Mouse (Mus musculus) liver, embryonic 13.5 days (tissue): ENCODE measurements at regions not wholly inside any gene's neighbourhood (a gene's known extent, or its start where the extent isn't known, plus 50 kb on each side); places are given as distances from the start of the nearest gene placed in this dataset.

Experiments used
- ATAC-seq: fragments of 200-750 bp; cut with Nextera tagmentation; 2 replicates; pipeline ENCODE4 v1.8.0; 2017; ENCODE audit warnings: low read depth, mild to moderate bottlenecking, moderate number of reproducible peaks, moderate library complexity
- DNase-seq: peaks from one replicate; pipeline ENCODE4 v3.0.0; 2022
- H3K27ac ChIP-seq: fragments of 300-500 bp; sonication (generic); 2 replicates; pipeline ENCODE4 v1.5.1; 2015; ENCODE audit warnings: moderate library complexity, mild to moderate bottlenecking, inconsistent platforms
- H3K27me3 ChIP-seq: fragments of 300-500 bp; sonication (generic); 2 replicates; pipeline ENCODE4 v1.6.1; 2015; ENCODE audit warnings: mild to moderate bottlenecking, inconsistent platforms
- H3K36me3 ChIP-seq: fragments of 300-500 bp; sonication (generic); 2 replicates; pipeline ENCODE4 v1.6.1; 2015; ENCODE audit warnings: mild to moderate bottlenecking, inconsistent platforms
- H3K4me1 ChIP-seq: fragments of 300-500 bp; sonication (generic); replicated peaks from 2 replicates; pipeline ENCODE4 v1.6.1; 2015; ENCODE audit warnings: inconsistent platforms
- H3K4me2 ChIP-seq: fragments of 300-500 bp; sonication (generic); 2 replicates; pipeline ENCODE4 v1.6.1; 2015; ENCODE audit warnings: inconsistent platforms, mild to moderate bottlenecking, moderate library complexity
- H3K4me3 ChIP-seq: fragments of 300-500 bp; sonication (generic); replicated peaks from 2 replicates; pipeline ENCODE4 v1.5.1; 2015; ENCODE audit warnings: mild to moderate bottlenecking, inconsistent platforms
- H3K9ac ChIP-seq: fragments of 300-500 bp; sonication (generic); 2 replicates; pipeline ENCODE4 v1.6.1; 2015; ENCODE audit warnings: mild to moderate bottlenecking, inconsistent platforms
- H3K9me3 ChIP-seq: fragments of 300-500 bp; sonication (generic); replicated peaks from 2 replicates; pipeline ENCODE4 v1.6.1; 2016; ENCODE audit warnings: inconsistent platforms
- WGBS: fragments of 180-500 bp; shearing (Covaris S2); methylation state at CpG from one replicate; pipeline ENCODE4 v1.1.7; 2015; ENCODE audit not compliant: insufficient replicate concordance; 5-methylcytosine and 5-hydroxymethylcytosine counted together

GRCm38 (mm10) chr15:56604266-56604665, 873.2 kb downstream of the Slc22a22 start:
- H3K9ac ChIP-seq = no peak overlapping the region
- no peaks in the 10 kb centered on the region for H3K4me1 ChIP-seq
- WGBS = 62% methylated on average over 3 of the region's 3 CpGs
- DNase-seq (no peak), ATAC-seq (no peak)
- H3K4me2 ChIP-seq = no peak overlapping the region
- H3K27ac ChIP-seq = no peak overlapping the region
- H3K36me3 ChIP-seq = no peaks in the 10 kb centered on the region
- no peak overlapping the region for H3K4me3 ChIP-seq
- H3K27me3 ChIP-seq = no peaks in the 10 kb centered on the region
- H3K9me3 ChIP-seq = no peaks in the 10 kb centered on the region

- Histone ChIP-seq H3K9me3 (no peaks in the 10 kb centered on the region), H3K27ac (no peak overlapping the region), H3K36me3 (no peaks in the 10 kb centered on the region), H3K4me3 (no peak overlapping the region), H3K4me1 (no peaks in the 10 kb centered on the region), H3K9ac (no peak overlapping the region), H3K27me3 (no peaks in the 10 kb centered on the region), H3K4me2 (no peak overlapping the region)
- DNase-seq (no peak), ATAC-seq (no peak)
- 74% methylated on average over 4 of the region's 4 CpGs for WGBS
Measured at GRCm38 (mm10) chr15:56592656-56593055, 884.8 kb downstream of the Slc22a22 start.

GRCm38 (mm10) chr15:56580745-56581515, 896.5 kb downstream of the Slc22a22 start:
- no peak overlapping the region for H3K4me2 ChIP-seq
- DNase-seq (no peak), ATAC-seq (no peak)
- no peaks in the 10 kb centered on the region for H3K4me1 ChIP-seq
- no peak overlapping the region for H3K4me3 ChIP-seq
- H3K27me3 ChIP-seq = no peaks in the 10 kb centered on the region
- WGBS = 56% methylated on average over 3 of the region's 3 CpGs
- no peaks in the 10 kb centered on the region for H3K9me3 ChIP-seq
- no peaks in the 10 kb centered on the region for H3K36me3 ChIP-seq
- H3K27ac ChIP-seq = no peak overlapping the region
- H3K9ac ChIP-seq = no peak overlapping the region

- Histone ChIP-seq H3K4me2 (no peak overlapping the region), H3K9ac (no peak overlapping the region), H3K27ac (no peak overlapping the region), H3K4me3 (no peak overlapping the region), H3K36me3 (no peaks in the 10 kb centered on the region), H3K4me1 (no peaks in the 10 kb centered on the region), H3K27me3 (no peaks in the 10 kb centered on the region), H3K9me3 (no peaks in the 10 kb centered on the region)
- 27% methylated on average over 2 of the region's 2 CpGs for WGBS
- DNase-seq (no peak), ATAC-seq (no peak)
Measured at GRCm38 (mm10) chr15:56563192-56563591, 914.2 kb downstream of the Slc22a22 start.

GRCm38 (mm10) chr15:56562785-56563184, 914.6 kb downstream of the Slc22a22 start:
- Histone ChIP-seq H3K4me3 (no peak overlapping the region), H3K36me3 (no peaks in the 10 kb centered on the region), H3K9ac (no peak overlapping the region), H3K4me2 (no peak overlapping the region), H3K27ac (no peak overlapping the region), H3K27me3 (no peaks in the 10 kb centered on the region), H3K9me3 (no peaks in the 10 kb centered on the region), H3K4me1 (no peaks in the 10 kb centered on the region)
- whole genome bisulfite sequencing = 43% methylated on average over 1 of the region's 1 CpGs
- DNase-seq (no peak), ATAC-seq (no peak)

- Histone ChIP-seq H3K9ac (no peak overlapping the region), H3K4me1 (no peaks in the 10 kb centered on the region), H3K27me3 (no peaks in the 10 kb centered on the region), H3K4me2 (no peak overlapping the region), H3K27ac (no peak overlapping the region), H3K4me3 (no peak overlapping the region), H3K36me3 (no peaks in the 10 kb centered on the region), H3K9me3 (no peaks in the 10 kb centered on the region)
- 51% methylated on average over 2 of the region's 2 CpGs for WGBS
- ATAC-seq (no peak), DNase-seq (no peak)
Measured at GRCm38 (mm10) chr15:56562143-56562542, 915.3 kb downstream of the Slc22a22 start.

GRCm38 (mm10) chr15:56554386-56554785, 923.0 kb downstream of the Slc22a22 start:
- Histone ChIP-seq H3K4me1 (no peaks in the 10 kb centered on the region), H3K4me2 (no peak overlapping the region), H3K9me3 (no peaks in the 10 kb centered on the region), H3K27ac (no peak overlapping the region), H3K9ac (no peak overlapping the region), H3K27me3 (no peaks in the 10 kb centered on the region), H3K36me3 (no peaks in the 10 kb centered on the region), H3K4me3 (no peak overlapping the region)
- no peak for DNase-seq
- no peak for ATAC-seq
- WGBS = 59% methylated on average over 3 of the region's 3 CpGs

GRCm38 (mm10) chr15:56553851-56554250, 923.6 kb downstream of the Slc22a22 start:
- Histone ChIP-seq H3K27me3 (no peaks in the 10 kb centered on the region), H3K4me1 (no peaks in the 10 kb centered on the region), H3K36me3 (no peaks in the 10 kb centered on the region), H3K4me3 (no peak overlapping the region), H3K27ac (no peak overlapping the region), H3K9ac (no peak overlapping the region), H3K4me2 (no peak overlapping the region), H3K9me3 (no peaks in the 10 kb centered on the region)
- DNase-seq = no peak
- 46% methylated on average over 1 of the region's 1 CpGs for WGBS
- no peak for ATAC-seq

GRCm38 (mm10) chr15:56531529-56531928, 945.9 kb downstream of the Slc22a22 start:
- H3K4me3 ChIP-seq = no peak overlapping the region
- H3K4me1 ChIP-seq = no peaks in the 10 kb centered on the region
- WGBS = 46% methylated on average over 2 of the region's 2 CpGs
- H3K9ac ChIP-seq = no peak overlapping the region
- H3K9me3 ChIP-seq = no peaks in the 10 kb centered on the region
- DNase-seq (no peak), ATAC-seq (no peak)
- no peak overlapping the region for H3K4me2 ChIP-seq
- H3K36me3 ChIP-seq = no peaks in the 10 kb centered on the region
- H3K27me3 ChIP-seq = no peaks in the 10 kb centered on the region
- H3K27ac ChIP-seq = no peak overlapping the region

GRCm38 (mm10) chr15:56518379-56518778, 959.0 kb downstream of the Slc22a22 start:
- Histone ChIP-seq H3K9me3 (no peaks in the 10 kb centered on the region), H3K4me2 (no peak overlapping the region), H3K27me3 (no peaks in the 10 kb centered on the region), H3K4me1 (no peaks in the 10 kb centered on the region), H3K36me3 (no peaks in the 10 kb centered on the region), H3K4me3 (no peak overlapping the region), H3K9ac (no peak overlapping the region), H3K27ac (no peak overlapping the region)
- DNase-seq (no peak), ATAC-seq (no peak)
- 69% methylated on average over 1 of the region's 1 CpGs for WGBS

- DNase-seq (no peak), ATAC-seq (no peak)
- H3K36me3 ChIP-seq = no peaks in the 10 kb centered on the region
- no peak overlapping the region for H3K9ac ChIP-seq
- H3K4me1 ChIP-seq = no peaks in the 10 kb centered on the region
- H3K4me3 ChIP-seq = no peak overlapping the region
- no peaks in the 10 kb centered on the region for H3K27me3 ChIP-seq
- WGBS = 59% methylated on average over 2 of the region's 2 CpGs
- no peak overlapping the region for H3K4me2 ChIP-seq
- no peak overlapping the region for H3K27ac ChIP-seq
- no peaks in the 10 kb centered on the region for H3K9me3 ChIP-seq
Measured at GRCm38 (mm10) chr15:56516095-56516494, 961.3 kb downstream of the Slc22a22 start.

GRCm38 (mm10) chr15:56498774-56499173, 978.7 kb downstream of the Slc22a22 start:
- no peaks in the 10 kb centered on the region for H3K4me1 ChIP-seq
- no peak overlapping the region for H3K9ac ChIP-seq
- H3K4me3 ChIP-seq = no peak overlapping the region
- DNase-seq (no peak), ATAC-seq (no peak)
- no peak overlapping the region for H3K4me2 ChIP-seq
- no peak overlapping the region for H3K27ac ChIP-seq
- WGBS = 59% methylated on average over 3 of the region's 3 CpGs
- no peaks in the 10 kb centered on the region for H3K9me3 ChIP-seq
- H3K27me3 ChIP-seq = no peaks in the 10 kb centered on the region
- no peaks in the 10 kb centered on the region for H3K36me3 ChIP-seq
